Mouse (Mus musculus) frontal cortex, postnatal 14 days (tissue): ENCODE measurements at regions not wholly inside any gene's neighbourhood (a gene's known extent, or its start where the extent isn't known, plus 50 kb on each side); places are given as distances from the start of the nearest gene placed in this dataset.

Experiments
- DNase-seq, 2 experiments: peaks; one replicate each; pipeline ENCODE4 v3.0.0; 2022; ENCODE audit warnings: low spot score in 2 of 2

- no peak for DNase-seq
Measured at GRCm38 (mm10) chr6:110120406-110120805, 525.0 kb upstream of the Grm7 start.

GRCm38 (mm10) chr6:110132271-110132670 lies 513.1 kb upstream of the Grm7 start:
- no peak for DNase-seq

- no peak for DNase-seq
Measured at GRCm38 (mm10) chr6:110133587-110133986, 511.8 kb upstream of the Grm7 start.

- peak; percentile 13 to 14 for DNase-seq
Measured at GRCm38 (mm10) chr6:110137043-110137650, 508.2 kb upstream of the Grm7 start.

GRCm38 (mm10) chr6:110139396-110139795 lies 506.0 kb upstream of the Grm7 start:
- no peak for DNase-seq

GRCm38 (mm10) chr6:110168539-110168938 lies 476.8 kb upstream of the Grm7 start:
- DNase-seq = no peak

GRCm38 (mm10) chr6:110205973-110206372 lies 439.4 kb upstream of the Grm7 start:
- no peak for DNase-seq

GRCm38 (mm10) chr6:110208822-110209221 lies 436.6 kb upstream of the Grm7 start:
- no peak for DNase-seq

- no peak for DNase-seq
Measured at GRCm38 (mm10) chr6:110247490-110247889, 397.9 kb upstream of the Grm7 start.

GRCm38 (mm10) chr6:110296549-110296948 lies 348.8 kb upstream of the Grm7 start:
- no peak for DNase-seq
